Mouse (Mus musculus) hindbrain, postnatal 0 days (tissue): ENCODE measurements at regions not wholly inside any gene's neighbourhood (a gene's known extent, or its start where the extent isn't known, plus 50 kb on each side); places are given as distances from the start of the nearest gene placed in this dataset.
A peak's percentile ranks its signal among the peaks of the same experiment; 100 is the strongest.

Experiments
- ATAC-seq: fragments of 200-750 bp; cut with Nextera tagmentation; 2 replicates; pipeline ENCODE4 v1.8.0; 2017; ENCODE audit warnings: mild to moderate bottlenecking, moderate TSS enrichment, moderate library complexity
- DNase-seq: peaks from one replicate; pipeline ENCODE4 v3.0.0-alpha.2; 2015; ENCODE audit warnings: low spot score
- H3K27ac ChIP-seq: fragments of 300-500 bp; sonication (generic); 2 replicates; pipeline ENCODE4 v1.5.1; 2014; ENCODE audit warnings: mild to moderate bottlenecking
- H3K27me3 ChIP-seq: fragments of 300-500 bp; sonication (generic); 2 replicates; pipeline ENCODE4 v1.6.1; 2014; ENCODE audit warnings: low read length, mixed read lengths; ENCODE audit not compliant: insufficient read depth
- H3K36me3 ChIP-seq: fragments of 300-500 bp; sonication (generic); 2 replicates; pipeline ENCODE4 v1.6.1; 2014; ENCODE audit warnings: low read length, mixed read lengths; ENCODE audit not compliant: insufficient read depth
- H3K4me1 ChIP-seq: fragments of 300-500 bp; sonication (generic); 2 replicates; pipeline ENCODE4 v1.6.1; 2014; ENCODE audit warnings: antibody characterized with exemption, low read length, mixed read lengths; ENCODE audit not compliant: insufficient read depth
- H3K4me2 ChIP-seq: fragments of 300-500 bp; sonication (generic); 2 replicates; pipeline ENCODE4 v1.6.1; 2014; ENCODE audit warnings: low read depth, mild to moderate bottlenecking, low read length, moderate library complexity, mixed read lengths
- H3K4me3 ChIP-seq: fragments of 300-500 bp; sonication (generic); 2 replicates; pipeline ENCODE4 v1.5.1; 2014; ENCODE audit warnings: low read length
- H3K9ac ChIP-seq: fragments of 300-500 bp; sonication (generic); replicated peaks from 2 replicates; pipeline ENCODE4 v1.6.1; 2014; ENCODE audit warnings: mild to moderate bottlenecking, low read length, moderate library complexity, mixed read lengths
- H3K9me3 ChIP-seq: fragments of 300-500 bp; sonication (generic); 2 replicates; pipeline ENCODE4 v1.6.1; 2016; ENCODE audit warnings: low read length, mixed read lengths
- CTCF ChIP-seq: IDR thresholded peaks from 2 replicates; pipeline ENCODE4 v1.5.1; 2016; ENCODE audit warnings: antibody characterized with exemption, control low read depth, low read depth
- WGBS: fragments of 180-500 bp; shearing (Covaris S2); extraction: QIAGEN DNeasy Blood & Tissue Kit; methylation state at CpG from one replicate; pipeline ENCODE4 v1.1.7; 2014; 5-methylcytosine and 5-hydroxymethylcytosine counted together

DNA sequence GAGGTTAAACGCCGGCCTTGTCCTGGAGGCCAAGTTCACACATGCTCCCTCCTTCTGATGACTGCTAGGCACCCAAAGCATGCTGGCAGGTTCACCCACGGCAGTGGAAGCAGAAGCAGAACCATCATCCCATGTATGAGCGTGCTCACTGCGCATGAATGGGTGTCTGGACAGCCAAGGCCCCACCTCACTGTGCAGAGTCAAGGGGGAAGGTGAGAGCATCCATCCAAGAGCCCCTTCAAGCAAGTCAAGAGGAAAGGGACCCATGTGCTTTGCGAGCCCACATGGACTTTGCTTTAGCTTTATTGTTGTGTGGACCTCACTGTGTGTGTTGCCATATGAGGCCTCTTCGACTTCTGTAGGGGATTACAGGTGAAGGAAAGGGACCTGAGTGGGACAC lies 319.9 kb downstream of the Rps6kc1 start:
- no peak overlapping the region for H3K27ac ChIP-seq
- 95% methylated on average over 7 of the region's 7 CpGs for WGBS
- H3K9me3 ChIP-seq, result no peaks in the 10 kb centered on the region
- H3K36me3 ChIP-seq, result no peaks in the 10 kb centered on the region
- H3K4me2 ChIP-seq, result no peak overlapping the region
- TF ChIP-seq CTCF, result no peak
- no peaks in the 10 kb centered on the region for H3K27me3 ChIP-seq
- ATAC-seq (no peak), DNase-seq (no peak)
- no peaks in the 10 kb centered on the region for H3K4me1 ChIP-seq
- no peak overlapping the region for H3K4me3 ChIP-seq
- no peak overlapping the region for H3K9ac ChIP-seq

DNA sequence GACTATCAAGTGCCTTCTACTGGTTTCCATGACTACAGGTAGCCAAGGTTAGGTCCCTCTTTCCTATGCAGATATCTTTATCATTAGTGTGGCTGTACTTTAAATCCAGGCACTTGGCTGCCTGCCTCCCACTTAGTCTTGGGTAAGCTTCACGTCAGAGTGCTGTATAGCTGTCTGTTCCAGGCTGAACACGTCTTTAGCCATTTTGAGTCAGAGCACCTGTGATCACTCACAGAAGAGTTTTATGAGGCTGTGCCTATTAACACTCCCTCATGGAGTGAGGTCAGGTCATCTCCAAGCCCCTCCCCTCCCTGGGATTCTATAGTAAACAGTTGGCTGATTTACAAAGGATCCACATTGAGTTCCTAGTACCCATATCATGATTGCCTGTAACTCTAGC lies 322.0 kb downstream of the Rps6kc1 start:
- Histone ChIP-seq H3K4me1 (no peaks in the 10 kb centered on the region), H3K9ac (no peak overlapping the region), H3K36me3 (no peaks in the 10 kb centered on the region), H3K27ac (no peak overlapping the region), H3K4me3 (no peak overlapping the region), H3K27me3 (no peaks in the 10 kb centered on the region), H3K4me2 (no peak overlapping the region), H3K9me3 (no peaks in the 10 kb centered on the region)
- no peak for ATAC-seq
- no peak for TF ChIP-seq CTCF
- no peak for DNase-seq
- 54% methylated on average over 2 of the region's 2 CpGs for WGBS

DNA sequence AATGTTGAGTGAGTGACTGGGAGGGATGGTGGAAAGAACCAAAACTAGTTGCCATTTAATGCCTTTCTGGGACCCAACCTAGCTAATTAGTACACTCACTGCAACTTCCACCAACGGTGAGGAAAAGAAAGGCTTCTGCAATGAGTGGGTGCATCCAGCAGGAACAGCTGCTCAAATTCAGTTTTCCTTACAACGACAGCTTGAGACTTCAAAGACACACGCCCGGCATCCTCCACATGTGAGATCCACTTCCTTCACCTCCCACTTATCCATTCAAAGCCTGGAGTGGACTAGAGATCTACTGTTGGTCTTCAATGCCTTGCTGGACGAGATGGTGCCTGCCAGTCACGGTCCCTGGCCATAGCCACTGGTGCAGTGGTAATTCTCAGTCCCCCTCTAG lies 328.3 kb downstream of the Rps6kc1 start:
- H3K4me2 ChIP-seq, result no peak overlapping the region
- no peaks in the 10 kb centered on the region for H3K27me3 ChIP-seq
- 82% methylated on average over 6 of the region's 6 CpGs for WGBS
- no peak for TF ChIP-seq CTCF
- no peak overlapping the region for H3K27ac ChIP-seq
- no peak for DNase-seq
- no peak overlapping the region for H3K4me3 ChIP-seq
- no peak for ATAC-seq
- no peak overlapping the region for H3K9ac ChIP-seq
- no peaks in the 10 kb centered on the region for H3K4me1 ChIP-seq
- no peaks in the 10 kb centered on the region for H3K36me3 ChIP-seq
- H3K9me3 ChIP-seq, result no peaks in the 10 kb centered on the region

DNA sequence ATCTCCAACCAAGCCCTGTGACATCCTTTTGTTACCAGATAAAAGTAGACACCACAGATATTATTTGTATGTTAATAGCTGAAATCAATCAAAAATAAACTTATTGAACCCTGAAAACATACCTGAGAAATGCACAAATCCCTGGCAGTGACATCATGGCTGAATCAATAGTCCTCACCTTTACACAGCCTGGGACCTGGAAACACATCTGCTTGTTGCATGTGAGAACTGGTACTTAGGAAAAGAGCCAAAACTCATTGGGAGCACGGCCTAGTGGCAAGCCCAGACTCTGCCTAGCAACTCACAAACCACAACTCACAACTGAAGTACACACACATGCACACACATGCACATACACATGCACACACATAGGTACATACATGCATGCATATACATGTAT lies 330.9 kb downstream of the Rps6kc1 start:
- 79% methylated on average over 1 of the region's 1 CpGs for WGBS
- Histone ChIP-seq H3K4me2 (no peak overlapping the region), H3K36me3 (no peaks in the 10 kb centered on the region), H3K27ac (no peak overlapping the region), H3K27me3 (no peaks in the 10 kb centered on the region), H3K4me1 (no peaks in the 10 kb centered on the region), H3K9me3 (no peaks in the 10 kb centered on the region), H3K4me3 (no peak overlapping the region), H3K9ac (no peak overlapping the region)
- ATAC-seq (no peak), DNase-seq (no peak)
- TF ChIP-seq CTCF, result no peak

DNA sequence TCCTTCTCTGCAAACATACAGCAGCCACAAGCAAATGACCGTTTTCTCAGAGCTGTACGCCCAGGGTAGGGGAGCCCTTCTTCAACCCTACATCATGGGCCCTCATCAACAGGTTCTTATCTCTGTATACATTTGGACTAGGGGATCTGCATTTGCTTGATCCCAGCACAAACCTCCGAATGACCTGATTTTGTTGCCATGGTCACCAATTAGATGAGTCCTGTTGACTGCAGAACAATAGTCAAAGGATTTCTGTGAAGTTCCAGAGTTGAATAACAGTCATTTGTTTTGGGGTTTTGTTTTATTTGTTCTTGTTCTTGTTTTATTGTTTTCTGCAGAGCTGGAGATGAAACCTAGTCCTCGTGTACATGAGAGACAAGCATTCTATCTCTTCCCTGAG lies 340.6 kb downstream of the Rps6kc1 start:
- Histone ChIP-seq H3K4me2 (no peak overlapping the region), H3K27me3 (no peaks in the 10 kb centered on the region), H3K9ac (no peak overlapping the region), H3K27ac (no peak overlapping the region), H3K4me1 (no peaks in the 10 kb centered on the region), H3K9me3 (no peaks in the 10 kb centered on the region), H3K36me3 (no peaks in the 10 kb centered on the region), H3K4me3 (no peak overlapping the region)
- no peak for DNase-seq
- TF ChIP-seq CTCF, result no peak
- 38% methylated on average over 4 of the region's 4 CpGs for WGBS
- ATAC-seq, result no peak

DNA sequence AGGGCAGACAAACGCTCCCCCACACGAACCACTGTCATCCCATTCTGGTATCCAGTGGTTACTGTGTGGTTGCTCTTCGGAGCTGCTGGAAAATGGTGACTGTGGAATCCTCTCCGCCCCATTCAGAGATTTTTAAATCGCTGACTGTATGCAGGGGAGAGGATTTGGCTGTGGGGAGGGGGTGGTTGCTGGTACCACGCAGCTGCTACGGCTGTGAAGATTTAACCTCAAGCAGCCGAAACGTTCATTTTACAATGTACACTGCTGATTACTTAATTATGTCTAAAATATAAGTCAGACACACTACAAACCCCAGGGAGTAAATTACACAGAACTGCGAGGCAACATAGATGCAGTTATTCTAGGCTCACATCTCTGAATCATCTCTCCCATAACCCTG lies 341.0 kb downstream of the Rps6kc1 start:
- no peaks in the 10 kb centered on the region for H3K9me3 ChIP-seq
- no peaks in the 10 kb centered on the region for H3K4me1 ChIP-seq
- H3K4me2 ChIP-seq, result no peak overlapping the region
- H3K9ac ChIP-seq, result no peak overlapping the region
- H3K27ac ChIP-seq, result no peak overlapping the region
- 61% methylated on average over 10 of the region's 10 CpGs for WGBS
- no peaks in the 10 kb centered on the region for H3K36me3 ChIP-seq
- no peak for TF ChIP-seq CTCF
- DNase-seq (no peak), ATAC-seq (no peak)
- no peak overlapping the region for H3K4me3 ChIP-seq
- no peaks in the 10 kb centered on the region for H3K27me3 ChIP-seq

DNA sequence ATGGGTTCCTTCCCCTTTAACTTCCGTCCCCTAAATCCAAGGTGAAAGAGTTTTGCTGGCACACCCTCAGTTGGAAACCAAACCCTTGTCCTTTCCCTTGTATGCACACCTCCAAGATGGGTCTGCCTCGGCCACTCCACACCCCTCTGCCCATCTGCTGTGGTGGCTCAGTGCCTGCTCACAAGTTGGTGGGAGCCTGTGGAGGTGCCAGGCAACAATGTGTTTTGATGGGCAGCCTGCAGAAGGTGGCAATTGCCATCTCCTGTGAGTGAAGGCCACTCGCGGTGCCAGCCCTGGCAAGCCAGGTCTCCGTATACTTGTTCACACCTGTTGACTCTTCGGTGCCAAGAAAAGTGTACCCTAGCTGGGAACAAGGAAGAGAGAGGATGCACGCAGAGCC lies 344.8 kb downstream of the Rps6kc1 start:
- H3K9ac ChIP-seq, result no peak overlapping the region
- no peaks in the 10 kb centered on the region for H3K4me1 ChIP-seq
- no peaks in the 10 kb centered on the region for H3K36me3 ChIP-seq
- WGBS, result 68% methylated on average over 7 of the region's 7 CpGs
- ATAC-seq, result no peak
- no peak overlapping the region for H3K4me2 ChIP-seq
- no peaks in the 10 kb centered on the region for H3K27me3 ChIP-seq
- peak; percentile 25 for DNase-seq
- H3K27ac ChIP-seq, result no peak overlapping the region
- no peak overlapping the region for H3K4me3 ChIP-seq
- TF ChIP-seq CTCF, result no peak
- no peaks in the 10 kb centered on the region for H3K9me3 ChIP-seq
